Mouse (Mus musculus): ENCODE measurements around the gene Hdac9.

GRCm38 (mm10) chr12:34779368-34779957 lies 137.4 kb downstream of the Hdac9 start:
- TF ChIP-seq USF1 (IDR thresholded peaks at IDR 0.05; ENCODE audit: low read depth) (no peak), CEBPB (IDR thresholded peaks at IDR 0.05; ENCODE audit: low read depth) (no peak)

Data from C2C12 (cell line).